Mouse (Mus musculus) heart, embryonic 14.5 days (tissue): Measurements from ENCODE around the gene Dyrk2. TPM values are rescaled to one million over a fixed set of nuclear protein-coding genes. Genes with fewer than 3 reads are reported as not detected.

Source experiments
- ATAC-seq: fragments of 200-750 bp; cut with Nextera tagmentation; 2 replicates; pipeline ENCODE4 v1.8.0; 2017; ENCODE audit warnings: low read depth, moderate TSS enrichment; ENCODE audit not compliant: insufficient number of reproducible peaks, insufficient read depth, low FRiP score
- H3K27ac ChIP-seq, 2 experiments: fragments of 200-500 bp in 1 of 2; fragments of 300-500 bp in 1 of 2; sonication (generic) in 1 of 2; replicated peaks in 1 of 2; 2 replicates each; pipeline ENCODE4 v1.5.1; 2012 to 2014; ENCODE audit warnings: low read depth in 2 of 2, low read length in 2 of 2, control low read depth in 1 of 2, mild to moderate bottlenecking in 1 of 2, mixed read lengths in 1 of 2; ENCODE audit not compliant: control insufficient read depth in 1 of 2, insufficient read depth in 1 of 2
- H3K27me3 ChIP-seq: fragments of 300-500 bp; sonication (generic); 2 replicates; pipeline ENCODE4 v1.6.1; 2014; ENCODE audit warnings: mild to moderate bottlenecking, low read length, control low read depth; ENCODE audit not compliant: control insufficient read depth, insufficient read depth
- H3K36me3 ChIP-seq: fragments of 300-500 bp; sonication (generic); 2 replicates; pipeline ENCODE4 v1.6.1; 2014; ENCODE audit warnings: mild to moderate bottlenecking, control low read depth, low read length, mixed read lengths; ENCODE audit not compliant: control insufficient read depth, insufficient read depth
- H3K4me1 ChIP-seq, 2 experiments: fragments of 200-500 bp in 1 of 2; fragments of 300-500 bp in 1 of 2; sonication (generic) in 1 of 2; 2 replicates each; pipeline ENCODE4 v1.6.1; 2012 to 2014; ENCODE audit warnings: low read length in 2 of 2, control low read depth in 1 of 2, mixed read lengths in 1 of 2; ENCODE audit not compliant: control insufficient read depth in 2 of 2, insufficient read depth in 2 of 2
- H3K4me2 ChIP-seq: fragments of 300-500 bp; sonication (generic); 2 replicates; pipeline ENCODE4 v1.6.1; 2014; ENCODE audit warnings: mild to moderate bottlenecking, low read length
- H3K4me3 ChIP-seq, 2 experiments: fragments of 200-500 bp in 1 of 2; fragments of 300-500 bp in 1 of 2; sonication (generic) in 1 of 2; 2 replicates each; pipeline ENCODE4 v1.5.1; 2012 to 2014; ENCODE audit warnings: low read length in 2 of 2, mild to moderate bottlenecking in 2 of 2, control low read depth in 1 of 2, low read depth in 1 of 2, moderate library complexity in 1 of 2; ENCODE audit not compliant: control insufficient read depth in 1 of 2, insufficient read depth in 1 of 2
- H3K9ac ChIP-seq: fragments of 300-500 bp; sonication (generic); 2 replicates; pipeline ENCODE4 v1.6.1; 2014; ENCODE audit warnings: mild to moderate bottlenecking, low read length
- H3K9me3 ChIP-seq: fragments of 300-500 bp; sonication (generic); 2 replicates; pipeline ENCODE4 v1.6.1; 2016; ENCODE audit warnings: low read length, control low read depth; ENCODE audit not compliant: control insufficient read depth
- WGBS: fragments of 180-500 bp; shearing (Covaris S2); extraction: QIAGEN DNeasy Blood & Tissue Kit; methylation state at CpG from one replicate; pipeline ENCODE4 v1.1.7; 2014; 5-methylcytosine and 5-hydroxymethylcytosine counted together
- polyA plus RNA-seq: library from polyadenylated mRNA; unstranded; fragments of >200 nt; fragmentation: Nextera tagmentation; extraction: Ambion mirVana; gene quantifications from 2 replicates; pipeline ENCODE4 v1.2.1, GENCODE M21; 2014

Gene Dyrk2
- polyA plus RNA-seq, 1 experiment from 2014 or later = 15.3 TPM

- Histone ChIP-seq H3K36me3 (no peaks in the 10 kb centered on the region), H3K9me3 (0 out of 2 replicates have a peak, but pooled peaks cover 4% of the 10 kb centered on the region), H3K27me3 (no peaks in the 10 kb centered on the region), H3K27ac (no peak overlapping the region), H3K9ac (no peak overlapping the region), H3K4me2 (no peak overlapping the region), H3K4me3 (no peak overlapping the region), H3K4me1 (peaks cover 7 to 10% of the 10 kb centered on the region in 2 experiments)
- WGBS = 67% methylated on average over 2 of the region's 2 CpGs
- ATAC-seq = no peak
Observed at GRCm38 (mm10) chr10:118872196-118872595, 2.2 kb upstream of the Dyrk2 start.

GRCm38 (mm10) chr10:118869591-118870001 is 413 bp downstream of the Dyrk2 start:
- H3K4me2 ChIP-seq = peak overlapping the region; percentile 97
- peak overlapping the region; percentile 100 for H3K9ac ChIP-seq
- H3K27ac ChIP-seq = peak overlapping the region; percentile 90 to 99
- 0% methylated on average over 16 of the region's 16 CpGs for WGBS
- peaks cover 10% of the 10 kb centered on the region for H3K36me3 ChIP-seq
- peak overlapping the region; percentile 72 to 92 for H3K4me3 ChIP-seq
- peaks cover 13 to 33% of the 10 kb centered on the region in 2 experiments for H3K4me1 ChIP-seq
- H3K27me3 ChIP-seq = no peaks in the 10 kb centered on the region
- peak; percentile 62 for ATAC-seq
- H3K9me3 ChIP-seq = no peaks in the 10 kb centered on the region

- WGBS = under 1% methylated on average over 111 of the region's 130 CpGs
- peak; percentile 80 for ATAC-seq
Observed at GRCm38 (mm10) chr10:118868601-118869590, 1.1 kb downstream of the Dyrk2 start.

GRCm38 (mm10) chr10:118867896-118868600 is 2.0 kb downstream of the Dyrk2 start:
- Histone ChIP-seq H3K27me3 (no peaks in the 10 kb centered on the region), H3K4me1 (peaks cover 13 to 40% of the 10 kb centered on the region in 2 experiments), H3K36me3 (peaks cover 24% of the 10 kb centered on the region), H3K4me3 (peak overlapping the region; percentile 84 to 92), H3K27ac (peak overlapping the region; percentile 91 to 99), H3K9ac (peak overlapping the region; percentile 100), H3K4me2 (peak overlapping the region; percentile 97), H3K9me3 (no peaks in the 10 kb centered on the region)
- under 1% methylated on average over 54 of the region's 62 CpGs for WGBS
- peak; percentile 32 for ATAC-seq

More at GRCm38 (mm10) chr10:118868601-118869590, 1.1 kb downstream of the Dyrk2 start:
- Histone ChIP-seq H3K9me3 (no peaks in the 10 kb centered on the region), H3K4me1 (peaks cover 13 to 39% of the 10 kb centered on the region in 2 experiments), H3K36me3 (peaks cover 17% of the 10 kb centered on the region), H3K27ac (peak overlapping the region; percentile 91 to 99), H3K27me3 (no peaks in the 10 kb centered on the region), H3K9ac (peak overlapping the region; percentile 100), H3K4me3 (peak overlapping the region; percentile 84 to 92), H3K4me2 (peak overlapping the region; percentile 97)

- peaks cover 31% of the 10 kb centered on the region for H3K36me3 ChIP-seq
- peak overlapping the region; percentile 100 for H3K9ac ChIP-seq
- 9% methylated on average over 16 of the region's 16 CpGs for WGBS
- H3K27ac ChIP-seq = peak overlapping the region; percentile 91 to 99
- ATAC-seq = no peak
- peak overlapping the region; percentile 97 for H3K4me2 ChIP-seq
- H3K4me1 ChIP-seq = peaks cover 13 to 46% of the 10 kb centered on the region in 2 experiments
- H3K4me3 ChIP-seq = peak overlapping the region; percentile 84 to 92
- H3K27me3 ChIP-seq = no peaks in the 10 kb centered on the region
- no peaks in the 10 kb centered on the region for H3K9me3 ChIP-seq
Observed at GRCm38 (mm10) chr10:118867304-118867895, 2.6 kb downstream of the Dyrk2 start.

GRCm38 (mm10) chr10:118864976-118865375 is 5.0 kb downstream of the Dyrk2 start:
- no peak overlapping the region for H3K4me2 ChIP-seq

GRCm38 (mm10) chr10:118863611-118864010 is 6.4 kb downstream of the Dyrk2 start:
- H3K4me3 ChIP-seq = no peak overlapping the region
- no peaks in the 10 kb centered on the region for H3K27me3 ChIP-seq
- 76% methylated on average over 8 of the region's 8 CpGs for WGBS
- no peak overlapping the region for H3K4me2 ChIP-seq
- H3K9ac ChIP-seq = no peak overlapping the region
- H3K36me3 ChIP-seq = peaks cover 69% of the 10 kb centered on the region
- H3K4me1 ChIP-seq = peaks cover 17 to 55% of the 10 kb centered on the region in 2 experiments
- H3K9me3 ChIP-seq = peaks cover 9% of the 10 kb centered on the region
- no peak for ATAC-seq
- no peak overlapping the region for H3K27ac ChIP-seq

More at GRCm38 (mm10) chr10:118864976-118865375, 5.0 kb downstream of the Dyrk2 start:
- no peak for ATAC-seq
- Histone ChIP-seq H3K36me3 (peaks cover 55% of the 10 kb centered on the region), H3K4me3 (no peak overlapping the region), H3K27me3 (no peaks in the 10 kb centered on the region), H3K9ac (0 out of 2 replicates have a peak overlapping the region, but pooled peaks have one; percentile 11), H3K27ac (no peak overlapping the region), H3K9me3 (peaks cover 9% of the 10 kb centered on the region), H3K4me1 (peaks cover 12 to 46% of the 10 kb centered on the region in 2 experiments)
- WGBS = 92% methylated on average over 7 of the region's 7 CpGs
